Comparison of ENCODE assay signal across 8 mouse cellular contexts in genomic region chr19:42518620-42519310, GRCm38 (mm10). TPM values are rescaled to one million over a fixed set of nuclear protein-coding genes. Genes with fewer than 3 reads are reported as not detected.
A peak's percentile ranks its signal among the peaks of the same experiment; 100 is the strongest.
DNase-seq lines count a peak whose midpoint lies in the region; ATAC-seq and TF ChIP-seq lines count a peak whose summit lies in the region.

R3hcc1l (plus strand) TSS chr19:42518759.

- dilution Hi-C loops in CH12.LX (cut with MboI; ENCODE audit: extremely low pct_ligation_motif_present, extremely low pct_unique_long_range_greater_than_20kb, low sequenced_read_pairs) = no loop called here

- peak within 1 kb of the TSS; percentile 64 for H3K9ac ChIP-seq in CH12.LX (ENCODE audit: insufficient read depth, low read depth)
- peak within 1 kb of the TSS; percentile 76 for H3K9ac ChIP-seq in forebrain, embryonic 11.5 days (ENCODE audit: low read length)
- H3K9ac ChIP-seq in heart, postnatal 0 days (replicated peaks; ENCODE audit: low read depth, low read length) = peak within 1 kb of the TSS; percentile 84
- peak within 1 kb of the TSS; percentile 94 for H3K9ac ChIP-seq in liver, embryonic 16.5 days (ENCODE audit: low read depth, low read length)
- H3K9ac ChIP-seq in neural tube, embryonic 13.5 days = peak within 1 kb of the TSS; percentile 86

- TF ChIP-seq POLR2A in CH12.LX (IDR thresholded peaks at IDR 0.05; ENCODE audit: low read depth, low read length) = peak; percentile 91
- TF ChIP-seq POLR2A in testis, adult 2 months (IDR thresholded peaks at IDR 0.05; ENCODE audit: control insufficient read depth, low read depth, low read length) = peak; percentile 83

- no peaks in the 10 kb centered on the region for H3K9me3 ChIP-seq in CH12.LX (replicated peaks; ENCODE audit: low read length)
- no peaks in the 10 kb centered on the region for H3K9me3 ChIP-seq in forebrain, embryonic 11.5 days (ENCODE audit: control insufficient read depth, low read length)
- no peaks in the 10 kb centered on the region for H3K9me3 ChIP-seq in heart, postnatal 0 days (replicated peaks; ENCODE audit: control insufficient read depth, low read length)
- no peaks in the 10 kb centered on the region for H3K9me3 ChIP-seq in liver, embryonic 16.5 days (replicated peaks; ENCODE audit: control insufficient read depth, low read length)
- no peaks in the 10 kb centered on the region for H3K9me3 ChIP-seq in neural tube, embryonic 13.5 days

- H3K27ac ChIP-seq in CH12.LX (ENCODE audit: insufficient read depth, low read depth) = no peak within 1 kb of the TSS
- H3K27ac ChIP-seq in forebrain, embryonic 11.5 days (ENCODE audit: low read depth, low read length) = no peak within 1 kb of the TSS
- peak within 1 kb of the TSS; percentile 75 for H3K27ac ChIP-seq in heart, postnatal 0 days (ENCODE audit: low read depth)
- peak within 1 kb of the TSS; percentile 82 for H3K27ac ChIP-seq in liver, embryonic 16.5 days (ENCODE audit: low read length)
- peak within 1 kb of the TSS; percentile 76 for H3K27ac ChIP-seq in neural tube, embryonic 13.5 days (replicated peaks)
- peak within 1 kb of the TSS; percentile 94 for H3K27ac ChIP-seq in testis, adult 2 months (ENCODE audit: control insufficient read depth, insufficient read depth, low read depth, low read length)

- peak; percentile 92 for DNase-seq in CH12.LX (ENCODE audit: extremely low read depth)
- DNase-seq in c-Kit-positive CD71-positive TER-119-negative erythroid progenitor cells, embryonic 14.5 days (ENCODE audit: low read depth) = peak; percentile 89
- peak; percentile 97 for DNase-seq in forebrain, embryonic 11.5 days (ENCODE audit: low spot score)
- peak; percentile 89 for DNase-seq in heart, postnatal 0 days (ENCODE audit: low spot score)
- peak; percentile 98 to 99 for DNase-seq in kidney, postnatal 4 days

- in situ Hi-C loops in CH12.LX (cut with MboI; ENCODE audit: low pct_ligation_motif_present, low pct_unique_long_range_greater_than_20kb, low sequenced_read_pairs) = no loop called here

- H3K27me3 ChIP-seq in CH12.LX (replicated peaks) = no peaks in the 10 kb centered on the region
- no peaks in the 10 kb centered on the region for H3K27me3 ChIP-seq in forebrain, embryonic 11.5 days (ENCODE audit: control insufficient read depth, insufficient read depth, low read length)
- no peaks in the 10 kb centered on the region for H3K27me3 ChIP-seq in heart, postnatal 0 days (ENCODE audit: control insufficient read depth, insufficient read depth, low read length)
- H3K27me3 ChIP-seq in liver, embryonic 16.5 days (ENCODE audit: control insufficient read depth, insufficient read depth, low read depth, low read length) = no peaks in the 10 kb centered on the region; the same call in 1 of the 2 replicates
- no peaks in the 10 kb centered on the region for H3K27me3 ChIP-seq in neural tube, embryonic 13.5 days
- H3K27me3 ChIP-seq in testis, adult 2 months (ENCODE audit: control insufficient read depth, insufficient read depth, low read length) = no peaks in the 10 kb centered on the region

- peak within 1 kb of the TSS; percentile 66 to 91 (median 86) for H3K4me3 ChIP-seq in CH12.LX (replicated peaks in 1 of 3; ENCODE audit: low read depth in 2 of 3, low read length in 2 of 3, poor library complexity in 1 of 3)
- H3K4me3 ChIP-seq in forebrain, embryonic 11.5 days (ENCODE audit: low read depth, low read length) = peak within 1 kb of the TSS; percentile 85
- H3K4me3 ChIP-seq in heart, postnatal 0 days (ENCODE audit: low read depth, low read length) = peak within 1 kb of the TSS; percentile 93
- peak within 1 kb of the TSS; percentile 93 for H3K4me3 ChIP-seq in liver, embryonic 16.5 days (ENCODE audit: low read depth, low read length)
- peak within 1 kb of the TSS; percentile 84 for H3K4me3 ChIP-seq in neural tube, embryonic 13.5 days
- H3K4me3 ChIP-seq in testis, adult 2 months (ENCODE audit: control insufficient read depth, low read depth, low read length) = peak within 1 kb of the TSS; percentile 100

- peak in 1 of 2 experiments; percentile 75; a peak in 2 of 4 replicates for TF ChIP-seq CTCF in CH12.LX (conservative IDR thresholded peaks at IDR 0.05 in 1 of 2, IDR thresholded peaks at IDR 0.05 in 1 of 2; ENCODE audit: low read depth in 2 of 2, low read length in 2 of 2)
- peak; percentile 63 for TF ChIP-seq CTCF in heart, postnatal 0 days (IDR thresholded peaks at IDR 0.05; ENCODE audit: low read depth)
- peak; percentile 13; the same call in 1 of the 2 replicates for TF ChIP-seq CTCF in testis, adult 2 months (IDR thresholded peaks at IDR 0.05; ENCODE audit: control insufficient read depth, insufficient read depth, insufficient replicate concordance, low read depth, low read length)

- H3K4me1 ChIP-seq in CH12.LX (ENCODE audit: control insufficient read depth in 1 of 2, insufficient read depth in 2 of 2) = peaks cover 3 to 15% of the 10 kb centered on the region in 2 experiments; a peak in 3 of 4 replicates
- H3K4me1 ChIP-seq in forebrain, embryonic 11.5 days (replicated peaks; ENCODE audit: control insufficient read depth, insufficient read depth, low read length) = peaks cover 5% of the 10 kb centered on the region; the same call in 1 of the 2 replicates
- H3K4me1 ChIP-seq in heart, postnatal 0 days (ENCODE audit: control insufficient read depth, insufficient read depth) = peaks cover 8% of the 10 kb centered on the region; the same call in 1 of the 2 replicates
- H3K4me1 ChIP-seq in liver, embryonic 16.5 days (ENCODE audit: control insufficient read depth, low read depth, low read length) = peaks cover 13% of the 10 kb centered on the region
- H3K4me1 ChIP-seq in neural tube, embryonic 13.5 days (replicated peaks) = peaks cover 19% of the 10 kb centered on the region
- H3K4me1 ChIP-seq in testis, adult 2 months (ENCODE audit: control insufficient read depth, insufficient read depth, low read length) = peaks cover 2% of the 10 kb centered on the region; the same call in 1 of the 2 replicates

- H3K36me3 ChIP-seq in CH12.LX (replicated peaks in 1 of 2; ENCODE audit: control insufficient read depth in 1 of 2, insufficient read depth in 1 of 2, low read length in 1 of 2) = no peaks in the 10 kb centered on the region
- H3K36me3 ChIP-seq in forebrain, embryonic 11.5 days (ENCODE audit: control insufficient read depth, insufficient read depth, low read length) = no peaks in the 10 kb centered on the region
- H3K36me3 ChIP-seq in heart, postnatal 0 days (replicated peaks; ENCODE audit: control insufficient read depth, insufficient read depth, low read length) = no peaks in the 10 kb centered on the region
- no peaks in the 10 kb centered on the region for H3K36me3 ChIP-seq in liver, embryonic 16.5 days (ENCODE audit: control insufficient read depth, insufficient read depth)
- H3K36me3 ChIP-seq in neural tube, embryonic 13.5 days = no peaks in the 10 kb centered on the region
- no peaks in the 10 kb centered on the region for H3K36me3 ChIP-seq in testis, adult 2 months (ENCODE audit: control insufficient read depth, insufficient read depth, low read length)

- TF ChIP-seq RAD21 in CH12.LX (IDR thresholded peaks at IDR 0.05; ENCODE audit: low read depth, low read length) = no peak

- H3K4me2 ChIP-seq in CH12.LX (ENCODE audit: insufficient read depth, low read depth, poor library complexity, severe bottlenecking) = peak within 1 kb of the TSS; percentile 56
- peak within 1 kb of the TSS; percentile 78 for H3K4me2 ChIP-seq in forebrain, embryonic 11.5 days (ENCODE audit: low read depth, low read length, severe bottlenecking)
- H3K4me2 ChIP-seq in heart, postnatal 0 days (ENCODE audit: low read depth, low read length) = peak within 1 kb of the TSS; percentile 85
- peak within 1 kb of the TSS; percentile 84 for H3K4me2 ChIP-seq in liver, embryonic 16.5 days (ENCODE audit: low read depth, low read length)
- peak within 1 kb of the TSS; percentile 78 for H3K4me2 ChIP-seq in neural tube, embryonic 13.5 days

- peaks cover 12% of the 10 kb centered on the region for H3K79me2 ChIP-seq in CH12.LX (replicated peaks; ENCODE audit: control insufficient read depth, extremely low read depth, insufficient read depth, poor library complexity, severe bottlenecking)

- 0 out of 2 replicates have a peak, but pooled peaks have one; percentile 5 for TF ChIP-seq EP300 in CH12.LX (IDR thresholded peaks at IDR 0.05; ENCODE audit: low read length)
- no peak for TF ChIP-seq EP300 in heart, postnatal 0 days (IDR thresholded peaks at IDR 0.05; ENCODE audit: low read depth)

- under 1% methylated on average over 53 of the region's 59 CpGs for WGBS in forebrain, embryonic 11.5 days
- under 1% methylated on average over 58 of the region's 59 CpGs for WGBS in heart, postnatal 0 days
- WGBS in liver, embryonic 16.5 days (ENCODE audit: insufficient replicate concordance) = under 1% methylated on average over 58 of the region's 59 CpGs
- under 1% methylated on average over 59 of the region's 59 CpGs for WGBS in neural tube, embryonic 13.5 days

- peak; percentile 94 for ATAC-seq in forebrain, embryonic 11.5 days (replicated peaks; ENCODE audit: low FRiP score)
- ATAC-seq in heart, postnatal 0 days (ENCODE audit: insufficient read depth, low read depth) = peak; percentile 98
- peak; percentile 99 for ATAC-seq in liver, embryonic 16.5 days (ENCODE audit: low read depth)
- ATAC-seq in neural tube, embryonic 13.5 days (ENCODE audit: low read depth) = peak; percentile 95

TF ChIP-seq in CH12.LX, 34 proteins besides CTCF, POLR2A, EP300 and RAD21 (continues in another document):
- no peak for TF ChIP-seq USF2 (conservative IDR thresholded peaks at IDR 0.05; ENCODE audit: low read depth, low read length)
- peak; percentile 99 for TF ChIP-seq HCFC1 (IDR thresholded peaks at IDR 0.05; ENCODE audit: low read depth, low read length)
- peak; percentile 42; the same call in 1 of the 2 replicates for TF ChIP-seq MEF2A (IDR thresholded peaks at IDR 0.05; ENCODE audit: borderline replicate concordance, low read depth, low read length)
- TF ChIP-seq KAT2A (IDR thresholded peaks at IDR 0.05; ENCODE audit: insufficient replicate concordance, low read length) = peak; percentile 97
- no peak for TF ChIP-seq JUN (IDR thresholded peaks at IDR 0.05; ENCODE audit: insufficient read depth, low read depth, low read length)
- TF ChIP-seq CHD2 (IDR thresholded peaks at IDR 0.05; ENCODE audit: low read length) = peak; percentile 58; the same call in 1 of the 2 replicates
- peak; percentile 60 for TF ChIP-seq NRF1 (IDR thresholded peaks at IDR 0.05; ENCODE audit: low read depth, low read length)
- TF ChIP-seq RCOR1 (conservative IDR thresholded peaks at IDR 0.05; ENCODE audit: low read depth, low read length) = no peak

RNA-seq across cellular contexts. Expression of gene R3hcc1l, which starts in this region (rescaled TPM):
- total RNA-seq in CH12.LX (2012; rRNA removed) (6.1 and 8.1 TPM in 2 replicates), CH12.LX (2014; rRNA removed) (10.7 and 15.6 TPM in 2 replicates)
- polyA plus RNA-seq in CH12.LX (2012; ENCODE audit: insufficient read length, low read depth) = 12.2 and 14.7 TPM in 2 replicates
- 23.2 and 25.7 TPM in 2 replicates for polyA plus RNA-seq in forebrain, embryonic 11.5 days (2014; fragmentation: Nextera tagmentation; extraction: Ambion mirVana)
- total RNA-seq in heart, postnatal 0 days (2014; rRNA removed; ENCODE audit: low replicate concordance) = 5.9 and 20.6 TPM in 2 replicates
- polyA plus RNA-seq in heart, postnatal 0 days (2015; fragmentation: Nextera tagmentation; extraction: Ambion mirVana) = 10.0 and 10.2 TPM in 2 replicates
- polyA plus RNA-seq in liver, embryonic 16.5 days (2015; fragmentation: Nextera tagmentation; extraction: Ambion mirVana) = 9.5 and 12.4 TPM in 2 replicates
- polyA plus RNA-seq in neural tube, embryonic 13.5 days (2015; fragmentation: Nextera tagmentation; extraction: Ambion mirVana) = 15.9 and 16.2 TPM in 2 replicates
- polyA plus RNA-seq in testis, adult 2 months (2012; rRNA removed) = 5.6 and 7.0 TPM in 2 replicates

Comparison
In these comparisons a context has a peak if more than half of its experiments do, and no peak if none do; other contexts are left out.
1. H3K27ac ChIP-seq: peak in heart, postnatal 0 days (single experiment), liver, embryonic 16.5 days (single experiment), neural tube, embryonic 13.5 days (single experiment) and testis, adult 2 months (single experiment); none in CH12.LX (single experiment) and forebrain, embryonic 11.5 days (single experiment).
2. Peak in every context shown above with its lines, with median percentiles within 50 percentile points of each other: DNase-seq, H3K4me2 ChIP-seq, H3K4me3 ChIP-seq, H3K9ac ChIP-seq and ATAC-seq.